Mouse (Mus musculus) heart, postnatal 14 days (tissue): Measurements from ENCODE around the gene Rps6kb1. TPM values are rescaled to one million over a fixed set of nuclear protein-coding genes. Genes with fewer than 3 reads are reported as not detected.
"Not testable (repeated sequence)": the region's sequence is repeated elsewhere in the genome, so short reads cannot be mapped to it uniquely, and the experiment has no call there.

Source experiments
- DNase-seq, 2 experiments: peaks; one replicate each; pipeline ENCODE4 v3.0.0; 2021 to 2022
- intact Hi-C: fragments of 180-260 bp; cut with DNase I; formaldehyde crosslinking; loops from one replicate; pipeline ENCODE4 v1.15.1; 2025
- total RNA-seq, 2 experiments: library from RNA; stranded (reverse); gene quantifications; 2 replicates each; pipeline ENCODE4 v1.2.3; 2021

Gene Rps6kb1
- total RNA-seq, 2 experiments from 2014 or later: 22.5 to 24.4 TPM

DNA sequence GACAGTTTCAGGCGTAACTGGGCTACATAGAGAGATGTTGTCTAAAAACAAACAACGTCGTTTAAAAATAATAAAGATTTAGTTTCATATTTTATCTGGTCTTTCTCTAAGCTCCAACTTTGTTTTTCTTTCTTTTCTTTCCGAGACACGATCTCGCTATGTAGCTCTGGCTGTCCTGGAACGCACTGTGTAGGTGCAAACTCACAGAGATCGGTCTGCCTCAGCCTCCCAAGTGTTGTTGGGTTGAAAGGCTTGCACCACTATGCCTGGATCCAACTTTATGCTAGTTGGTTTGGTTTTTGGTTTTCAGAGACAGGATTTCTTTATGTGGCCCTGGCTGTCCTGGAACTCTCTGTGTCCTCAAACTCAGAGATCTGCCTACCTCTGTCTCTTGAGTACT, 951 bp upstream of the Rps6kb1 start:
- DNase-seq: no peak
- intact Hi-C loops: no loop called here

DNA sequence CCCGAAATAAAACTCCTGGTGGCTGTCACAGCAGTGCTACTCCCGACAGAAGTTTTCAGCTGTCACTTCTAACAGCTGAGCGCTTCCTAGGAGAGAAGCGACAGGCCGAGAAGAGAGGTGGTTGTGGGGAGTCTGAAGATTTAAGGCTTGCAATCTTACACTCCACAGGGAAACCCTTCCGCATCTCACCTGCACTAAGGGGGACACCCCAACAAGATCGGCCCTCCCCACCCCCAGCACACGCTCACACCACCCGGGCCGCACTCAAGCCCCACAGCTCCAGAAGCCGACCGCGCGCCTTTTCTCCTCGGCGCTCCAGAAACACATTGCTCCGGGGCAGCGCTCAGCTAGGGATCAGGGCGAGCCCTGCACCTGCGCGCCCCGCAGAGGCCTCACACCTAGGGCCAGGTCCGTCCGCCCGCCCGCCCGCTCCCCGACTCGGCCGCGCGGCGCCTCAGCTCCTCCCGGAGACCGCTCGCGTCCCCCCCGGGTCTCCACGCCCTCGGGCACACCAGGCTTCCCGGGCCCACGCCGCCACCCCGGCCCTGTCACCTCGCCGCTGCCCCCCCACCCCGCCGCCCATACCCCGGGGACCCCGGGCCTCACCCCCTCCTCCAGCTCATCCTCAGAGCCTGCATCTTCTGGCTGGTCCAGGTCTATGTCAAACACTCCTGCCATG, 506 bp downstream of the Rps6kb1 start:
- intact Hi-C loops: no loop called here

DNA sequence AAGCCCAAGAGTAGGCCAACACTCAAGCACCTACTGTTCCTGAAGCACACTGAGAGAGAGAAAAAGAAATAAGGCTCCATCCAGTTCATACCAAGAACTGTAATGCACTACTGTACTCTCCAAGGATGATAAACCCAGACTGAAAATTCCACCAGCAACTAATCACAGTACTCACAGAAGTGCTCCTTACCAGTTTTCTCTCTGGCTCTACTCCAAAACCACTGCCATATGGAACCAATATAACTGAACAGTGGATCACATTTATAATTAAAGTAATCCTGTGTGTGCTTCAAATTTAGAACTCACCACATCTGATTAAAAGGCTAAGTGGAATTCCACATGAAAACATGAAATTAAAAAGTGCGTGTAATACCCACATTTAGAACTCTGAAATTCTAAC, 1.8 kb downstream of the Rps6kb1 start:
- DNase-seq: no peak
- intact Hi-C loops: no loop called here

More for the DNA sequence above, 506 bp downstream of the Rps6kb1 start:
- no peak for DNase-seq

DNA sequence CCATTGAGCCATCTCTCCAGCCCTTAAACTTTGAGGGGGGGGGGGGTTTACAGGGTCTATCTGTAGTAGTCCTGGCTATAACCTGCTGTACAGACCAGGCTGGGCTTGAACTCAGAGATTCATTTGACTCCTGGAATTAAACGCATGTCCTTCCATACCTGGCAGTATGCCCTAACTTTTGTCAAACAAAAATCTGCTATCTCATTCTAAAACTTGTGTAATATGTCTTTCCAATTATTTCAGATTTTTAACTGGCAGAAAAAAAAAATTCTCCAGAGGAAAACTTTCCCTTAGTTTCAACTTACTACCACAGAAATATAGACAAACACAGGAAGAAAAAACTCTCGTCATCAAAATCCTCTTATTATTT, 4.1 kb downstream of the Rps6kb1 start:
- no peak for DNase-seq
- intact Hi-C loops: no loop called here

DNA sequence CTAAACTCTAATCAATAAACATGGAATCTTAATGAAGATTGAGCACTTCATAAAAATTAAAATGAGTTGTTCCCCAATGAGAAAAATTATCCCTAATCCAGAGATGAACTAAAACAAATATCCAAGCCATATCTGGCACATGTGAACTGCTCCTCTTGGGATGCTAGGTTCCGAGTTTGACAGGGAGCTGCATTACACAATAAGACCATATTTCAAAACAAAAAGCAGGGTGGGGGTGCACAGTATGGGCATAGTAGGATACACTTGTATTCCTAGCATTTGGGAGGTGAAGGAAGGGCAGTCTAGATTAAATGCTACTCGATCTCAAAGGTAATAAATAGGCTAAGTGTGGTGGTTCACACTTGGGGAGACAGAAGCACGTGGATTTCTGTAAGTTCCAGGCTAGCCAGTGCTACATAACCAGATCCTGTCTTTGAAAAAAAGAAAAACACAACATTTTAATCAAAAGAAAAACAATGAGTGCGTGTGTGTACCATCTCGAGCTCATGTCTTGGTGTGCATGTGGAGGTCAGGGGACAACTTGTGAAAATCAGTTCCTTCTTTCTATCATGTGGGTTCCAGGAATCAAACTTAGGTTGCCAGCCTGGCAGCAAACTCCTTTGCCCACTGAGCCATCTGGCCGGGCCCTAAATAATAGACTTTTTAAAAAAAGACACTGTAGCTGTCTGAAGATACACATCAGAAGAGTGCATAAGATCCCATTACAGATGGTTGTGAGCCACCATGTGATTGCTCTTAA, 4.7 kb downstream of the Rps6kb1 start:
- intact Hi-C loops: no loop called here
- no peak for DNase-seq

DNA sequence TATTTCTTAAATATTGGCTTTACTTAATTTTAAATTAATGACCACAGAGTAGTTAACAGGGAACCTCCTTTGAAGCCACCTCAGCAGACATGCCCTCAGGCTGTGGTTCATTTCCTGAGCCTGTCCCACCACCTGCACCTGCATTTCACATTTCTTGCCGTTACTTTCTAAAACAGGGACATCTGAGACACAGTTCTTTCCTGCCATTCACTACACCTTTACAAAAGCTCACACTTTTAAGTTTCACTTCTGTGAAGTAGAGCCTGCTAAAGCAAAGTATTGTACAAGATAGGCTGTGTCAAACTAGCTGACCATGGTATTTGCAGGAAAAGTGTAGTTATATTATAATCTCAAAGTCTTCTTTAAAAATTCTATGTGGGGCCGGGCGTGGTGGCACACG, 5.8 kb downstream of the Rps6kb1 start:
- intact Hi-C loops: no loop called here
- no peak for DNase-seq

DNA sequence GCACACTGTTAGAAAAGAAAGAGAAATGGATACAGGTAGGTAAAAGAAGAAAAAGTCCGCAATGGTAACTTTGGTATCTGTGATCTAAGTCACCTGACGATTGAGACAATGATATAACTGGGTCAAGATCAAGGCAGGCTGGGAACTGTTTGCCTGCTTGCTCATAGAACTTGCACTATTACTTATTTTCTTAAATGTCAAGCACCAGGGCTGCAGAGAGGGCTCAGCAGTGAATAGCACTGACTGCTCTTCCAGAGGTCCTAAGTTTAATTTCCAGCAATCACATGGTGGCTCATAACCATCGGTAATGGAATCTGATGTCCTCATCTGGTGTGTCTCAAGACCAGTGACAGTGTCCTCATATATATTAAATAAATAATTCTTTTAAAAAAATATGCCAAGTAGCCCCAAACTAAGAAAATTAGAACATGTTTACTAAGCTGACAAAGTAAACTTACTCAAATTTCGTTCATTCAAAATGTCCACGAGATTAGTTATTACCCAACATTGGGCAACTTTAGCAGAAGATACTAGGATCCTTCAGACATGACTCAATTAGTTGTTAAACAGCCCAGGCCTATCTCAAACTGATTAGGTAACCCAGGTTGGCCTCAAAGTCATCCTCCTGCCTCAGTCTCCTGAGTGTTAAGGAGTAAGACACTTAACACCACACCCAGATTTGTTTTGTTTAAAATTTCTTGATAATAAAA, 10.2 kb downstream of the Rps6kb1 start:
- intact Hi-C loops: no loop called here
- DNase-seq: no peak

DNA sequence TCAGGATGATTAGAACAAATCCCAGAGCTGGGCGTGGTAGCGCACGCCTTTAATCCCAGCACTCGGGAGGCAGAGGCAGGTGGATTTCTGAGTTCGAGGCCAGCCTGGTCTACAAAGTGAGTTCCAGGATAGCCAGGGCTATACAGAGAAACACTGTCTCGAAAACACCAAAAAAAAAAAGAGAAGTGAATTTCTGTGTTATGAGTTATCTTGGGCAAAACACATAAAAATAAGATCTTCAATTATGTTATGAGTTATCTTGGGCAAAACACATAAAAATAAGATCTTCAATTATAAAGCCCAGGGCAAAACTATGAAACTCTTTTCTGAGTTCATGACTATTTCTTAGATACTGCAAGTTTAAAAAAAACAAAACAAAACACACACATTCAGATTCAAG, 11.3 kb downstream of the Rps6kb1 start:
- DNase-seq, intact Hi-C loops: not testable (repeated sequence)

DNA sequence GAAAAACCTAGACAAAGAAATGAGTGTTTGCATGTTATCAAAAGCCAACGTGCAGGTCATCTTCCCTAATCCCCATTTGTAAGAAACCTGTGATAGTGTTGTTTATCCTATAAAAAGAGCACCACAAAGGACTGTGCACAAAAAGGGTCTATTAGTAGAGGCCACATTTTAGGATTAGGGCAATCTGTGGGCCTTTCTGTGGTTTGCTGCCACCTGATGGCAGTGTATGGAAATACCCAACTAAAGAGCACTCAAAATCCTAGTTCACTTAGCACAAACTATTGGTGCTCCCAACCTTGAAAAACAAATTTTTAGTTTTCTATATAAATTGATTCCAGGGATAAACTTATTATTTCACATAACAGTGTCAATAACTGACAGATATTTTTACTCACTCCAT, 11.8 kb downstream of the Rps6kb1 start:
- peak in 1 of 2 experiments; percentile 40 for DNase-seq
- intact Hi-C loops: no loop called here

DNA sequence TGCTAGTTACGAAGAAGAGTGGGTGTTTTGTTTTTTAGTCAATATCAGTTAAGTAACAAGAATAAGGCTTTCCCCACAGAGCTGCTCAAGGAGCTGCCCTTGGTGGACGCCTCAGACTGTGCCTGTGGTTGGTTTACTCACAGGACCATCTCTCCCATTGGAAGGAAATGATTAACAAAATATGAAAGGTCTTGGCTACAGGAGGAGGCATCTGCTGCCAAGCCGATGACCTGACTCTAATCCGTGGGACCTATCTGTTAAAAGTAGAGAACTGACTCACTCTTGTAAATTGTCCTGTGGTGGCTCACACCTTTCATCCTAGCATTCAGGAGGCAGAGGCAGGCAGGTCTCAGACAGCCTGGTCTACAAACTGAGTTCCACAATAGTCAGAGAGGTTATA, 17.1 kb downstream of the Rps6kb1 start:
- intact Hi-C loops: loop anchor here (5.0 kb wide), 1 partner anchor 35 kb away; no protein-coding TSS in a partner anchor
- DNase-seq: no peak

DNA sequence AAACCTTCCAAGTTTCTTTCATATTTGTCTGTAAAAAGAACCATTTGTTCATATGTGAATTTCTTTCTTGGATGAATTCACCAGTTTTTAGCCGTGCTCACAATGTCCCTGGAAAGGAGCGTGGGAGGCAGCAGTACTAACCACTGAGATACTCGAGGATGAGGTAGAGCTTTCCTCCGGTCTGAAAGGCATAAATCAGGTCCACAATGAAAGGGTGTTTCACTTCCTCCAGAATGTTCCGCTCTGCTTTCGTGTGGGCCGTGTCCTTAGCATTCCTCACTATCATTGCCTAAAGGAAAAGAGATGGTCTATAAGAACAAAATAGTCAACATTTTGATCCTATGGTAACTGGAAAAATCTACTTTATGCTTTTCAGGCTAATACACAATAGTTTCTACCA, 24.9 kb downstream of the Rps6kb1 start:
- intact Hi-C loops: no loop called here
- no peak for DNase-seq

DNA sequence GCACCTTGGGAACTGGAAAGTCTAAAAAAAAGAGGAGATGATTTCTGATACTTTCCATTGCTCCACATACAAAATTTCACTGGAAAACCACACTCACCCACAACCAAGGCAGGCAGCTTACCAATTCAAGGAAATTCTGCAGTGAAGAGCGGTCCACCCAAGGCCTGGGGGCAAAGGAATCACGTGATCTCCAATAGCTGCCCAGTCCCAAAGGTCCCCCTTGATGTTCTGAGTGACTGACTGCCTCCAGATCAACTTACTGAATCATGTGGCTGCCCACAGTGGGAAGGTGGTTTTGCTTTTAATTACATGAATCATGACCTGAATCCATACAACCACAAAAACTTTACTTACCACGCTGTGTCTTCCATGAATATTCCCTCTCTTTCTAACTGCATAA, 27.4 kb downstream of the Rps6kb1 start:
- intact Hi-C loops: no loop called here
- DNase-seq: no peak

DNA sequence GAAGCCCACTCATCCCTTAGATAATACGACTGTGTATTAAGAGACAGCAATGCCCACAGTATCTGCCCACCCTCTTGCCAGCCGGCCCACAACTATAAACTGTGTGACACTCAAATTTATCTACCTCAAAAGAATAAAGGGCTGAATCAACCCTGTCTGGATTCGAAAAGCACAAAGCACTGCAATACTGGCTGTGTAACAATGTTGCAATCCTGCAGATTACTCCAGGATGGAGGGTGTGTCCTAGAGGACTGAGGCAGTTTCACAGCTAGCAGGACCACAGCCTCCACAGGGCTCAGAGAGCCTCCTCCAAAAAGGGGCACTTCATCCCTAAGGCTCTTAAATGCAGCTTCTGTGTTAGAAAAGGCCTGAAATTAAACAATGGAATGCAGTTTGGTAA, 28.0 kb downstream of the Rps6kb1 start:
- intact Hi-C loops: no loop called here
- DNase-seq: no peak

DNA sequence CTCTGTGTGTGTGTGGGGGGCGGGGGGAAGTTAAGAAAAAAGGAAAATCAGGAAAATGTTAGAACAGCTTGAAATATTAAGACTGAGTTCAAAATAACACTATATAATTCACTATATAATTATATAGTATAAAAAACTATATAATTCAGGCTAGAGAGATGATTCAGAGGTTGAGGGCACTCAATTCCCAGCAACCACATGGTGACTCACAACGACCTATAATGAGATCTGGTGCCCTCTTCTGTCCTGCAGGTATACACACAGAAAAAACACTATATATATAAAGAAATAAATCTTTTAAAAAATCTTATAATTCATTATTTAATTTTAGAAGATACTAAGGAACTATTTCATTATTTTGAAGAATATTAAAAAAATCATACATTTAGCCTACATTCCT, 36.6 kb downstream of the Rps6kb1 start:
- intact Hi-C loops: no loop called here
- DNase-seq: no peak

DNA sequence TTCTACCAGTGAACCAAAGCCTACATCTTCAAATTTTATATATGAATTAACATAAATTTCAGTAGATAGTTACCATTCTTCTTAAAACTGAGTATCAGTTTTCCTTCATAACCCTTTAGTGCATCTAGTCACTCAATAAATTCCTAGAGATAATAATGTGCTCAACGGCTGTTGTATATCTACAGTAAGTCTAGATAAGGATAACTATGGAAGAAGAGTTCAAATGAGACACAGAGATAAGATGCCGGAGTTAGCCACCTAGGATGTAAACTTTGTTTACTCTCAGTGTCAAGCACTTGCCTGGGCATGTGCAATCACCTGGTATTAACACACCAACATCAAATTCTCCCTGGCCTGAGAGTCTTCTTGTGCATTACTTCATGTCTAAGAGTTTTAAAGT, 37.3 kb downstream of the Rps6kb1 start:
- intact Hi-C loops: no loop called here
- no peak for DNase-seq

DNA sequence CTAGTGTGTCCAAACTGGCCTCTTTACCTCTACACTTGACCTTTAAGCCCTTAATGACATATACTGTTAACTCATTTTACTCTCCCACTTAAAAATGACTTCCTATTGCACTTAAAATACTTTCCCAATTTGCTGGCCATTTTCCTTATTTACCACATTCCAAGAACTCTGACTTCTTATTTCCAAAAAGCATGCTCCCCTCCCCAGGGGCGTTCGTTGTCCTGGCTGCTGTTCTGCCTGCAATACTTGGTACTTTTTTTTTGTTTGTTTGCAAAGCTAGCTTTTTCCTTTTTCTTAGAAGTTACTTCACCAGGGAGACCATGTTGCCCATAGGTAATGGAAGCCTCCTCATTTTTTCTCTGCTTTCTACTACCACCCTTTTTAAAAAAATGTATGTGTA, 41.5 kb downstream of the Rps6kb1 start:
- intact Hi-C loops: no loop called here
- no peak for DNase-seq

DNA sequence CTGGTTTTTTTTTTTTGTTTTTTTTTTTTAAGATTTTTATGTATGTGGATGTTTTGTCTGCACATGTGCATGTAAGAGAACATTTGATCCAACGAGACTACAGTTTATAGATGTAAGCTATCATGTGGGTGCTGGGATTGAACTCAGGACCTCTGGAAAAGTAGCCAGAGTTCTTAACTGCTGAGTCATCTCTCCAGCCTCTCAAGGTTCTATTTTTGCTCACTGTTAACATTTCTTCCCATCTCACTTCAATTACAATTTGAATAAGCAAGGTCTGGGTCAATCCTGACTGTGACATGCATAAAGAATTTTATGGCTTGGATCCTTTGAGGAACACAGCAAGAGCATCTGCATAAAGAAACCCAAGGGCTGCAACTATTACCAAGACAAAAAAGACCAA, 43.8 kb downstream of the Rps6kb1 start:
- intact Hi-C loops: no loop called here
- DNase-seq: no peak

DNA sequence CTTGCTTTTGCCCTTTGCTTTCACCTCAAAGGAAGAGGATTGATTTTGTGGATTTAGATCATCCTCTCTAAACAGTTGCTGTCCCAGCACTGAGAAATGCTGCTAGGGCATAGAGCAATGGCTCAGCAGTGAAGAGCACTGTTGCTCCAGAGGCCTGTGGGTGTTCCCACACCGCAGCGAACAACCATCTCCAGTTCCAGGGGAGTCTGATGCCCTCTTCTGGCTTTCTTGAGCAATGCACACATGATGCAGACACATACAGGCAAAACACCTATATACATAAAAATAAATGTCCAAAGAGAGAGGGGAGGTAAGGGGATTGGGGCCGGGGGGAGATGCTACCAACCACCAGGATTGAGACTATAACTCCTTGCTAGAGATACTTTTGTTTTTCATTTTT, 46.7 kb downstream of the Rps6kb1 start:
- no peak for DNase-seq
- intact Hi-C loops: no loop called here

DNA sequence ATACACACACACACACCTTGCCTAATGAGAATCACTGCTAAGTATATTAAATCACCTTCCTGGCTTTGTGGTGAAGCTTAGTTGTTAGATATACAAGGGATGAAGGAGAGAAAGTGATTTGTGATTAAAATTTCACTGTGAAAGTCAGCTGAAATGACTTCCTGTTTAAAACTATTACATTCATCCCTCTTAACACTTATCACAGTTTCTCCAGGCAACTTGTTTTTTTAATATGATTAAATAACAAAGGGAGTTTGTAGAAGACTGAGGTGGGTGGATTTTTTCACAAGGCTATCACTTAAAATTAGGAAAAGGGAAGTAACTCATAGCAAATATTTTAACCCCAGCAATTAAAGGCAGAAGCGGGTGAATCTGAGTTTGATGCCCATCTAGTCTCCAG, 47.2 kb downstream of the Rps6kb1 start:
- intact Hi-C loops: no loop called here
- no peak for DNase-seq

DNA sequence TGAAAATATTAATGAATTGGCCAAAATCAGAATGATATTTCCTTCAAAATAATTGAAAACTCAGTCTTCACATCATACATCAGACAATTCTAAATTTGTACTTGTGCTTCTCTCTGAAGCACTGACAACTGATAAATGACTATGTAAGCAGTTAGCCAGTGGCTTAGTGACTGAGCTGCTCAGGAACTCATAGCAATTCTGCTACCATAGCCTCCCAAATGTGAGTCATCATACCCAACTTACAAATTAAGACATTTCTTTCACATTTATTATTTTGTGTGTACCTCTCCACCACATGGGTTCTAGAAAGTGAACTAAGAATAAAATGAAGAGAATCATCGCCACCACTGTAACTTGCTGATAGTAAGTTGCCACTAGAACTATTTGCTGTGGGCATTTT, 53.8 kb downstream of the Rps6kb1 start:
- intact Hi-C loops: loop anchor here (5.0 kb wide), 1 partner anchor 37 kb away; no protein-coding TSS in a partner anchor
- DNase-seq: no peak

DNA sequence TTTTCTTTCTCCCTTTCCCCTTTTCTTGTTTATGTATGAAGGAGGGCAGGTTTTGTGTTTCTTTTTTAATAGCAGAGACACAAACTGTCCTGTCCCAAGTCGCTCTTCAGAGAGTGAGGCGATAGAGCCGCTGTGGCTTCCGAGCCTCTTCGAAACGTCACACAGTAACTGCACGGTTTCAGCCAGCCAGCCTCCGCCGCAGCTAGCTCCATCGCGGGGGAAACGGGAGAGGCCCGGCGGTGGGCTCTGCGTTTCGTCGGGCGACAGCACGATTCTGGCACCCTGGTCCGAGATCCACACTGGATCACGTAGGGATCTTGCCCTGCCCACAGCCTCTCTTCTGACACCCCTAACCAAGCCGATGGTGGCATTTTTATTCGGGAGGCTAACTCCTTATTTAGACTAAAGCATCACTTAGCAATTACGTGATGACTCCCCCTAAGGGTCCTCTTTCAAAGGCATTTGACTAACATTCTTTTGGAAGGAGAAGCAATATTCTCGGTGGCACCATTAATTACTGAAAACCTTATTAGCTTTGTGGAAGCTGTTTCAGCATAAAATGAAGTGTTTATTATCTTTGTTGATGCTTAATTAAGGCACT, 59.6 kb downstream of the Rps6kb1 start:
- DNase-seq: peak; percentile 54
- intact Hi-C loops: no loop called here
